Mouse (Mus musculus): ENCODE data around the gene Lefty2. TPM values are rescaled to one million over a fixed set of nuclear protein-coding genes. Genes with fewer than 3 reads are reported as not detected.
A peak's percentile ranks its signal among the peaks of the same experiment; 100 is the strongest.

Lefty2 gene
- polyA plus RNA-seq, 1 experiment from 2014 or later: 0.25 TPM

DNA sequence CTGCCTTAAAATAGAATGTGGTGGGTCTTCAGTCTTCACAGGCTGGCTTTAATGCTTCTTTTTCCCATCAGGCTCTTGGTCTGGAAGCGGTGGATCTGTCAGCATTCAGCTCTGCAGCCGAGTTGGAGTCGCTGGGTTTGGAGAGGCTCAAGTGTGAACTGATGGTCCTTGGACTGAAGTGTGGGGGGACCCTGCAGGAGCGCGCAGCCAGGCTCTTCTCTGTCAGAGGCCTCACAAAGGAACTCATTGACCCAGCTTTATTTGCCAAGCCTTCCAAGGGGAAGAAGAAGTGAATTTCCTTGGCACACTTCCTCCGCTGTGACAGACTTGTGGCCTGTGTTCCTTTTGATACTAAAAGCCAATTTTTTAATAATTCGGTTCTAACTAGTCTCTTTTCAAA lies 26.9 kb upstream of the Lefty2 start:
- no peak overlapping the region for H3K9ac ChIP-seq (ENCODE audit: low read depth, low read length)
- peaks cover 65% of the 10 kb centered on the region for H3K36me3 ChIP-seq (ENCODE audit: control insufficient read depth, insufficient read depth, low read length)
- no peak for DNase-seq (ENCODE audit: low spot score)
- no peaks in the 10 kb centered on the region for H3K4me1 ChIP-seq (ENCODE audit: control insufficient read depth, insufficient read depth, low read length)
- 91% methylated on average over 7 of the region's 7 CpGs for WGBS
- H3K9me3 ChIP-seq (ENCODE audit: control insufficient read depth, low read length): no peaks in the 10 kb centered on the region
- ATAC-seq (ENCODE audit: low read depth): no peak
- no peaks in the 10 kb centered on the region for H3K27me3 ChIP-seq (replicated peaks; ENCODE audit: control insufficient read depth, insufficient read depth, low read length)
- H3K4me3 ChIP-seq (ENCODE audit: low read depth, low read length): no peak overlapping the region
- no peak overlapping the region for H3K27ac ChIP-seq (replicated peaks; ENCODE audit: low read depth, low read length)
- no peak overlapping the region for H3K4me2 ChIP-seq (ENCODE audit: low read depth, low read length)

DNA sequence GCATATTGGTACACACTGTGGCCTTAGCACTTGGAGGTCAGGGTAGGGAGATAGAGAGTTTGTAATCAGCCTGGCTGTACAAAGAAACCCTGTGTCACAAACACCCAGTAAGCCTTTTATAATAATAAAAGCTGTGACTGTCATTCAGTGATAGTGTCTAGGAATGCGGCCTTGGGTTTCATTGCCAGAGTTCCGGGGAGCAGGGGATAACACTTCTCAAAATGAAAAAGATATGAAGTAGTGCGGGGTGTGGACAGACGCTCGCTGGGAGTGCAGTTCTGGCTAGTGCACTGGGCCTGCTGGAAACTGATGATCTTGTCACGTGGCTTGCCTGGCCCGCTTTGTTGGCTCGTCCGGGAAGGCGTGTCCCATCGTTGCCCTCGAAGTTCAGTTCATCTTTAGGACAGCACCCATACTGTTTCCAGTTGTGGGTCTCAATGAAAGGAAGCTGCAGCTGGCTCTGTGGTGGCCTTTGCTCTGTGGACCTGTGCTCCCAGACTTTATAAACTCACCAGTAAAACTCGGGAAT lies 22.7 kb upstream of the Lefty2 start:
- no peaks in the 10 kb centered on the region for H3K4me1 ChIP-seq (ENCODE audit: control insufficient read depth, insufficient read depth, low read length)
- no peak overlapping the region for H3K4me3 ChIP-seq (ENCODE audit: low read depth, low read length)
- DNase-seq (ENCODE audit: low spot score) (no peak), ATAC-seq (ENCODE audit: low read depth) (no peak)
- H3K9ac ChIP-seq (ENCODE audit: low read depth, low read length): no peak overlapping the region
- H3K27ac ChIP-seq (replicated peaks; ENCODE audit: low read depth, low read length): no peak overlapping the region
- H3K4me2 ChIP-seq (ENCODE audit: low read depth, low read length): no peak overlapping the region
- no peaks in the 10 kb centered on the region for H3K9me3 ChIP-seq (ENCODE audit: control insufficient read depth, low read length)
- H3K27me3 ChIP-seq (replicated peaks; ENCODE audit: control insufficient read depth, insufficient read depth, low read length): no peaks in the 10 kb centered on the region
- H3K36me3 ChIP-seq (ENCODE audit: control insufficient read depth, insufficient read depth, low read length): peaks cover 31% of the 10 kb centered on the region
- 72% methylated on average over 13 of the region's 13 CpGs for WGBS

DNA sequence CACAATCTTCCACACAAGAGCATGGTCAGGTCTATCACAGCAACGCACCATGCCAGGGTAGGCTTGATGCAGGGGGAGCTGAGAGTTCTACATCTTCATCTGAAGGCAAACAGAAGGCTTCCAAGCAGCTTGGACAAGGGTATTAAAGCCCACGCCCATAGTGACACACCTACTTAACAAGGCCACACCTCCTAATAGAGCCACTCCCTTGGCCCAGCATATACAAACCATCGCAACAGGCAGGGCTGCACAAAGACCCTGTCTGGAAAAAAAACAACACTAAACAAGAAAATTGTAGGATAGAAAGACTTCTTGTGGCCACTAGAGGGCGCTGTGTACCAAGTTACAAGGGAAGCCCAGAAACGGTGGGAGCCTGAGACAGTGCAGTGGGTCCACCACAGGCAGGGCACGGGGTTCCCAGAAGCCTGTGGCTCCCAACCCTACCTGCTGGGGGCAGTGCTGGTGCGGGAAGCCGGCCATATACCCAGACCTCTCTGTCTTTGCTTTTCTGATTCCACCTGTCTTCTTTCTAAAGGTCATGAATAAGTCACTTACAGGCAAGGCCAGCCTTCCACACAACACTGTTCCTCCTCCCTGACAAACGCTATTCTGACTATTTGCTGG lies 18.9 kb upstream of the Lefty2 start:
- no peaks in the 10 kb centered on the region for H3K4me1 ChIP-seq (ENCODE audit: control insufficient read depth, insufficient read depth, low read length)
- H3K4me3 ChIP-seq (ENCODE audit: low read depth, low read length): no peak overlapping the region
- no peak overlapping the region for H3K9ac ChIP-seq (ENCODE audit: low read depth, low read length)
- DNase-seq (ENCODE audit: low spot score) (peak; percentile 54), ATAC-seq (ENCODE audit: low read depth) (0 out of 2 replicates have a peak, but pooled peaks have one; percentile 44)
- no peaks in the 10 kb centered on the region for H3K27me3 ChIP-seq (replicated peaks; ENCODE audit: control insufficient read depth, insufficient read depth, low read length)
- H3K4me2 ChIP-seq (ENCODE audit: low read depth, low read length): no peak overlapping the region
- 18% methylated on average over 9 of the region's 9 CpGs for WGBS
- H3K27ac ChIP-seq (replicated peaks; ENCODE audit: low read depth, low read length): no peak overlapping the region
- H3K36me3 ChIP-seq (ENCODE audit: control insufficient read depth, insufficient read depth, low read length): no peaks in the 10 kb centered on the region
- H3K9me3 ChIP-seq (ENCODE audit: control insufficient read depth, low read length): no peaks in the 10 kb centered on the region

DNA sequence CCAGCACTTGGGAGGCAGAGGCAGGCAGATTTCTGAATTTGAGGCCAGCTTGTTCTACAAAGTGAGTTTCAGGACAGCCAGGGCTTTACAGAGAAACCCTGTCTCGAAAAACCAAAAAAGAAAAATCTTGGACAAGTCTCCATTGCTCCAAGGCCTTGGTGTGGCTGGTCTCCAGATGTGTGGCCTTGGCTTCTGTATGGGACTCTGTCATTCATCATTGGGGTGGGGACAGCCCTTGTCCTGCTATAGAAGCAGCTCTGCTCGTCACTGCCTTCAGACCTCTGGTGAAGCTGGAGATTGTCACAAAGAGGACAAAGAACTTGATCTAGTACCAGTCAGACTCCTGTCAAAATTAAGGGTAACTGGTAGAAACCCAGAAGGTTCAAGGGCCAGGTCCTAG lies 18.3 kb upstream of the Lefty2 start:
- 69% methylated on average over 2 of the region's 2 CpGs for WGBS
- no peak overlapping the region for H3K4me3 ChIP-seq (ENCODE audit: low read depth, low read length)
- no peak overlapping the region for H3K27ac ChIP-seq (replicated peaks; ENCODE audit: low read depth, low read length)
- no peaks in the 10 kb centered on the region for H3K27me3 ChIP-seq (replicated peaks; ENCODE audit: control insufficient read depth, insufficient read depth, low read length)
- no peaks in the 10 kb centered on the region for H3K36me3 ChIP-seq (ENCODE audit: control insufficient read depth, insufficient read depth, low read length)
- H3K9me3 ChIP-seq (ENCODE audit: control insufficient read depth, low read length): no peaks in the 10 kb centered on the region
- ATAC-seq (ENCODE audit: low read depth) (no peak), DNase-seq (ENCODE audit: low spot score) (no peak)
- no peaks in the 10 kb centered on the region for H3K4me1 ChIP-seq (ENCODE audit: control insufficient read depth, insufficient read depth, low read length)
- H3K4me2 ChIP-seq (ENCODE audit: low read depth, low read length): no peak overlapping the region
- no peak overlapping the region for H3K9ac ChIP-seq (ENCODE audit: low read depth, low read length)

DNA sequence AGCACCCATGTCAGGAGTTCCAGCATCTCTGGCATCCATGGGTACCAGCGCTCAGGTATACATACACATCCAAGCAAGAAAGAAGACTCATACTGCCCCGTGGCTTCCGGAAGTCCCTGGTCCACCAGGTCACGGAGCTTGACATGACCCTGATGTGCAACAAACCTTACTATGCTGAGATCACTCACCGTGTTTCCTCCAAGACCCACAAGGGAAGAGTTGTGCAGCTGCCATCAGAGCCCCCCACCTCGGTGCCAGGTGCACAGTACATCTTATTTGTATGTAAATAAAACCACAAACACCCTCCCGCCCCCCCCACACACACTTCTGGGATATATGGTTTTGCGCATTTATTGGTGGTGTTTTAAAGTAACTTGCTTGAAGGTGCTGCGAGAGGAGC lies 17.8 kb upstream of the Lefty2 start:
- H3K4me3 ChIP-seq (ENCODE audit: low read depth, low read length): no peak overlapping the region
- no peaks in the 10 kb centered on the region for H3K4me1 ChIP-seq (ENCODE audit: control insufficient read depth, insufficient read depth, low read length)
- no peaks in the 10 kb centered on the region for H3K9me3 ChIP-seq (ENCODE audit: control insufficient read depth, low read length)
- 79% methylated on average over 9 of the region's 9 CpGs for WGBS
- no peaks in the 10 kb centered on the region for H3K27me3 ChIP-seq (replicated peaks; ENCODE audit: control insufficient read depth, insufficient read depth, low read length)
- H3K4me2 ChIP-seq (ENCODE audit: low read depth, low read length): no peak overlapping the region
- DNase-seq (ENCODE audit: low spot score): no peak
- no peak for ATAC-seq (ENCODE audit: low read depth)
- no peak overlapping the region for H3K9ac ChIP-seq (ENCODE audit: low read depth, low read length)
- H3K27ac ChIP-seq (replicated peaks; ENCODE audit: low read depth, low read length): no peak overlapping the region
- no peaks in the 10 kb centered on the region for H3K36me3 ChIP-seq (ENCODE audit: control insufficient read depth, insufficient read depth, low read length)

DNA sequence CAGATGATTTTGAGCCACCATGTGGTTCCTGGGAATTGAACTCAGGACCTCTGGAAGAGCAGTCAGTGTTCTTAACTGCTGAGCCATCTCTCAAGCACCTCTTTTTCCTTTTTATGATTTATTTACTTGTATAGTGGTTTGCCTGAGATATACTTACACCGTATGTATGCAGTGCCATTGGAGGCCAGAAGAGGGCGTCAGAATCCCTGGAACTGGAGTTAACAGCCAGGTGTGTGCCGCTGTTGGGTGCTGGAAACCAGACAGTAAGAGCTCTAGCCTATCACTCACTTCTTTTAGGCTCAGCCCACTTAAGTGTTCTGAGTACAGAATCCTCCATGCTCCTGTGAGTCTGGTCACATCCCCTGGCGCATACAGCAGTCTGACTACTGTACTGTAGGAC lies 15.4 kb upstream of the Lefty2 start:
- H3K4me3 ChIP-seq (ENCODE audit: low read depth, low read length): no peak overlapping the region
- H3K4me1 ChIP-seq (ENCODE audit: control insufficient read depth, insufficient read depth, low read length): no peaks in the 10 kb centered on the region
- H3K36me3 ChIP-seq (ENCODE audit: control insufficient read depth, insufficient read depth, low read length): no peaks in the 10 kb centered on the region
- WGBS: 73% methylated on average over 4 of the region's 4 CpGs
- DNase-seq (ENCODE audit: low spot score) (no peak), ATAC-seq (ENCODE audit: low read depth) (no peak)
- H3K27ac ChIP-seq (replicated peaks; ENCODE audit: low read depth, low read length): no peak overlapping the region
- no peaks in the 10 kb centered on the region for H3K9me3 ChIP-seq (ENCODE audit: control insufficient read depth, low read length)
- H3K9ac ChIP-seq (ENCODE audit: low read depth, low read length): no peak overlapping the region
- H3K4me2 ChIP-seq (ENCODE audit: low read depth, low read length): no peak overlapping the region
- H3K27me3 ChIP-seq (replicated peaks; ENCODE audit: control insufficient read depth, insufficient read depth, low read length): no peaks in the 10 kb centered on the region

DNA sequence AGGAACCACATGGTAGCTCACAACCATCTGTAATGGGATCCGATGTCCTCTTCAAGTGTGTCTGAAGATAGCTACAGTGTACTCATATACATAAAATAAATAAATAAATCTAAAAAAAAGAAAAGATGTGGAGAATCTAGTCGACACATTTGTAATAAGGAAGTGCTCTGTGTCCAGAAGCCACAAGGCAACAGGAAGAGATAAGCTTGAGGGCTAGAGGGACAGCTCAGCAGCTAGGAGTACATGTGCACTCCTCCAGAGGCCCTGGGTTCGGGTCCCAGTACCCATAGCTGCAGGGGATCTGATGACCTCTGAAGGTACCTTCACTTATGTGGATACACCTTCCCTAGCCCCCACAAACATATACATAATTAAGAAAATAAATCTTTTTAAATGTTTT lies 11.1 kb upstream of the Lefty2 start:
- 72% methylated on average over 3 of the region's 3 CpGs for WGBS
- DNase-seq (ENCODE audit: low spot score): no peak
- Histone ChIP-seq H3K9me3 (ENCODE audit: control insufficient read depth, low read length) (no peaks in the 10 kb centered on the region), H3K36me3 (ENCODE audit: control insufficient read depth, insufficient read depth, low read length) (no peaks in the 10 kb centered on the region), H3K27me3 (replicated peaks; ENCODE audit: control insufficient read depth, insufficient read depth, low read length) (no peaks in the 10 kb centered on the region), H3K27ac (replicated peaks; ENCODE audit: low read depth, low read length) (no peak overlapping the region), H3K4me3 (ENCODE audit: low read depth, low read length) (no peak overlapping the region), H3K9ac (ENCODE audit: low read depth, low read length) (no peak overlapping the region), H3K4me1 (ENCODE audit: control insufficient read depth, insufficient read depth, low read length) (no peaks in the 10 kb centered on the region), H3K4me2 (ENCODE audit: low read depth, low read length) (no peak overlapping the region)
- no peak for ATAC-seq (ENCODE audit: low read depth)

DNA sequence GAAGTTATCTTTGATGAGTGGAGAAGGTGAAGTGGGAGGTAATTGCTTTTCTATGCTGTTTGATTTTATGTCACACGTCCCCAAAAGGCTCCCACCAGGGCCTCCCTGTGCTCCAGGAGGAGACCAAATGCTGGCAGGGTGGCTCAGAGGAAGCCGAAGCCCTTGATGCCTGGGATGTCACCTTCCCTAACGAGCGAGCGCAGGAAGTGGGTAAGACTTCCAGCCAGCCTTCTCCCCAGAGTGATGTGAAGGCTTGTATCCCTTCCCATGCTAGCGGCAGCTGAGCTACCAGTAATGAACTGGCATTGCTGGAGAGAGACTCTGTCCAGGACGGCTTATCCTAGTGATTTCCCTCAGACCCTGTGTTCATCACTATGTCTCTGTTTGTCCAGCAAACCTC lies 9.2 kb upstream of the Lefty2 start:
- H3K4me2 ChIP-seq (ENCODE audit: low read depth, low read length): no peak overlapping the region
- no peak overlapping the region for H3K27ac ChIP-seq (replicated peaks; ENCODE audit: low read depth, low read length)
- no peaks in the 10 kb centered on the region for H3K36me3 ChIP-seq (ENCODE audit: control insufficient read depth, insufficient read depth, low read length)
- H3K9ac ChIP-seq (ENCODE audit: low read depth, low read length): no peak overlapping the region
- H3K27me3 ChIP-seq (replicated peaks; ENCODE audit: control insufficient read depth, insufficient read depth, low read length): no peaks in the 10 kb centered on the region
- no peak overlapping the region for H3K4me3 ChIP-seq (ENCODE audit: low read depth, low read length)
- peaks cover 7% of the 10 kb centered on the region for H3K4me1 ChIP-seq (ENCODE audit: control insufficient read depth, insufficient read depth, low read length)
- 41% methylated on average over 7 of the region's 7 CpGs for WGBS
- no peak for ATAC-seq (ENCODE audit: low read depth)
- no peaks in the 10 kb centered on the region for H3K9me3 ChIP-seq (ENCODE audit: control insufficient read depth, low read length)
- DNase-seq (ENCODE audit: low spot score): no peak

DNA sequence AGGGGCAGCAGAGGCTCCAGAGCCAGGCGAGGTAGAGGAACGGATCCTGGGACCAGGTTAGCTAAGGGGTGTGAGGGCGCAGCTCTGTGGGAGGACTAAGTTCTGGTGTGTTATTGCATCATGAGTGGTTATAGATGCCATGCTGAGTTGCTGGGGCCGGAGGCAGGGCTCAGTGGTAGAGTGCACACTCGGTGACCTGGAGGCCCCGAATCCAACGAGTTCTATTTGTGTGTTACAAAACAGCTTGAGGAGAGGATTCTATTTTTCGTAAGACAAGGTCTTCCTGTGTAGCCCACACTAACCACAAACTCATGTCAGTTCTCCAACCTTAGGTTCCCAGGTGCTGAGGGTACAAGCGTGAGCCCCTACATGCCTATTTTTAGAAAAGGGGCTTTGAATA lies 8.4 kb upstream of the Lefty2 start:
- WGBS: 75% methylated on average over 9 of the region's 9 CpGs
- no peak overlapping the region for H3K27ac ChIP-seq (replicated peaks; ENCODE audit: low read depth, low read length)
- no peak overlapping the region for H3K4me3 ChIP-seq (ENCODE audit: low read depth, low read length)
- no peak for DNase-seq (ENCODE audit: low spot score)
- H3K4me2 ChIP-seq (ENCODE audit: low read depth, low read length): no peak overlapping the region
- H3K9ac ChIP-seq (ENCODE audit: low read depth, low read length): no peak overlapping the region
- peaks cover 13% of the 10 kb centered on the region for H3K4me1 ChIP-seq (ENCODE audit: control insufficient read depth, insufficient read depth, low read length)
- H3K27me3 ChIP-seq (replicated peaks; ENCODE audit: control insufficient read depth, insufficient read depth, low read length): no peaks in the 10 kb centered on the region
- no peak for ATAC-seq (ENCODE audit: low read depth)
- H3K36me3 ChIP-seq (ENCODE audit: control insufficient read depth, insufficient read depth, low read length): no peaks in the 10 kb centered on the region
- no peaks in the 10 kb centered on the region for H3K9me3 ChIP-seq (ENCODE audit: control insufficient read depth, low read length)
